Mouse (Mus musculus) splenic B cell, adult 2 months (primary cell): ENCODE measurements at regions not wholly inside any gene's neighbourhood (a gene's known extent, or its start where the extent isn't known, plus 50 kb on each side); places are given as distances from the start of the nearest gene placed in this dataset.

Experiments
- DNase-seq: peaks from one replicate; pipeline ENCODE4 v3.0.0-alpha.2; 2011; ENCODE audit warnings: low read depth, low spot score
- H3K27me3 ChIP-seq: 2 replicates; pipeline ENCODE4 v1.6.1; 2012; ENCODE audit warnings: mild to moderate bottlenecking, low read length, moderate library complexity, mixed read lengths; ENCODE audit not compliant: control insufficient read depth, poor library complexity, insufficient read depth, severe bottlenecking
- H3K36me3 ChIP-seq: 2 replicates; pipeline ENCODE4 v1.6.1; 2012; ENCODE audit warnings: mild to moderate bottlenecking, low read length, moderate library complexity, mixed read lengths; ENCODE audit not compliant: control insufficient read depth, poor library complexity, insufficient read depth, severe bottlenecking

GRCm38 (mm10) chr6:47354515-47354914, 98.7 kb upstream of the Cul1 start:
- Histone ChIP-seq H3K36me3 (no peaks in the 10 kb centered on the region), H3K27me3 (no peaks in the 10 kb centered on the region)
- no peak for DNase-seq

DNA sequence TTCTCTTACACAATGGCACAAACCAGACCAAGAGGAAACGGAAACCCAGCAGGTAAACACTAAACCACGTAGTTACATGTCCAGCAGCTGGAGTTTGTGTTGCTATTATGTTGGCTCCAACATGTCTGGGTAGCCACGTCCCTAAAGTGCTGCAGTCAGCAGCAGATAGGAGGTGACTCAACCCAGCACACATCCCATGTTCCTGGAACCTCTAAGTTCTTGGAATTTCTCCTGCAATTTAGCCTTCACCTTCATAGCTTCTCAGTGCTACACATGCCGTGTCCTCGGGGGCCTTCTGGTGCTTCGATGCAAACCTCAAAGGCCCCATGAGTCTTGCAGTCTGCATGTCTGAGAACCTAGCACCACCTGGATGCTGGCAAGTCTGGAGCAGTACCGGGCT, 97.7 kb upstream of the Cul1 start:
- Histone ChIP-seq H3K27me3 (no peaks in the 10 kb centered on the region), H3K36me3 (no peaks in the 10 kb centered on the region)
- DNase-seq, result no peak

DNA sequence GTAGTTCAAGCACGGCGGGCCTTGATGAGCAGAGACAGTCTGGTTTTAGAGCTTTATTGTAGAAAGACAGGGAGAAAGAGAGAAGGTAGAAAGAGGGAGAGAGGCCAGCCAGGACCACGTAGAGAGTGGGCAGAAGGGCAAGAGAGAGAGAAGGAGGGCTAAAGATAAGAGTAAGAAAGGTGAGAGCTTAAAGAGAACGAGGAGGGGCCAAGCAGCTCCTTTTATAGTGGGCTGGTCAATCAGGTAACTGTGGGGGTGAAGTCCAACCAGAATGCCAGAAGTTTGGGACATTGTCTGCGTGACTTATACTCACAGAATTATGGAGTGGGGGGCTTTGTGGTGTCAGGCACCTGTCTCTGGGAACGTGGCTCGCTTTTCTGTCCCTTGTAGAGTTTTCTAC, 96.7 kb upstream of the Cul1 start:
- no peak for DNase-seq
- no peaks in the 10 kb centered on the region for H3K27me3 ChIP-seq

DNA sequence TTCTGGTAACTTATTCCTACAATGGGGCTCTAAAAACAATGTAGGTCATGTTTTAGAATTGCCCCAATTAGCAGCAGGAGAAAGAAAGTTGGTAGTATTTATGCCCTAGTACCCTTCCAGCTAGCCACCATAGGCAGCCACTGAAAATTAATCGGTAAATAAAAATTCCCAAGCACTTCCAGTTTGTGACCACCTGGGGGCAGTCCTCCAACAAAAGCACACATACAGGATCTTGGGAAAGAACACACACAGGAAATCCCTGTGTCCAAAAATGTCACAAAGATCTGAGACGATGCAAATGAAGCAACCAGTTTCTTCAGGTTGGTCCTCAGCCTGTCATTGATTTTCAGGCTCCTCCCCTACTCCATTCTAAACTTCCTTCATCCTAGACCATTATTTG, 94.5 kb upstream of the Cul1 start:
- DNase-seq, result peak; percentile 34
- no peaks in the 10 kb centered on the region for H3K36me3 ChIP-seq

More for the DNA sequence above, 96.7 kb upstream of the Cul1 start:
- H3K36me3 ChIP-seq, result no peaks in the 10 kb centered on the region

DNA sequence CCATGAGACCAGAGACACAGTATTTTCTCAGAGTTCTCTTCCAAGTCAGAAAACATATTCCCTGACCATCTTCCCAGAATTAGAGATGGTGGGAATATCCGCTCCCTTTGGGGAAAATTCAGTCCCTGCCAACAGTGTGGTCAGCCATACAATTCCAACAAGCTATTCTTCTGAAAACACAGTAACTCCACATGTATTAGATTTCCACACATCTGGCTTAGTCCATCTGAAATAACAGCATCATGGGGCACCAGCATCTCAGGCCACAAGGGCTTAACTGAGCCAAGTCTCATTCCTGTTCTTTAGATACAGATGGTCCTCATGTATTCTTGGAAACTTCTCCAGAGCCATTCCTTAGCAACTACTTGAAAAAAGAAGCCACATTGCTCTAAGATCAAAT, 89.2 kb upstream of the Cul1 start:
- no peaks in the 10 kb centered on the region for H3K27me3 ChIP-seq
- no peaks in the 10 kb centered on the region for H3K36me3 ChIP-seq
- no peak for DNase-seq

More for the DNA sequence above, 94.5 kb upstream of the Cul1 start:
- no peaks in the 10 kb centered on the region for H3K27me3 ChIP-seq

DNA sequence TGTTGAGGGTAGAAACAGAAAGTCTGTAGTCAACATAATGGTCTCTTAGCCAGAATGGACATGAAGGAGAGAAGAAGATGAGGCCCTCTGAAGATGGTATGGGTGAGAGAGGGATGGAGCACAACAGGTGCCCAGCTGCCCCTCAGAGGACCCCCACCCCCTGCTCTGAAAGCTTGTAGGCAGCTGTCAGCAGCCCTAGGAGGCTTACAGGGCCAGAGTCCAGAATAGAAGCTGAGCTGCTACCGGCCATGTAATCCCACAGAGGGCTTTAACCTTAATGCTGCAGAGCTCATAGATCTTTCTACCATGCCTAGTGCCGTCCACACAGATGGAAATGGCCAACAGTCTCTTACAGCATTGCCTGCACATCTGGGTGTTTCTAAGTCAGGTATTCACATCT, 88.6 kb upstream of the Cul1 start:
- H3K27me3 ChIP-seq, result no peaks in the 10 kb centered on the region
- no peaks in the 10 kb centered on the region for H3K36me3 ChIP-seq
- no peak for DNase-seq

DNA sequence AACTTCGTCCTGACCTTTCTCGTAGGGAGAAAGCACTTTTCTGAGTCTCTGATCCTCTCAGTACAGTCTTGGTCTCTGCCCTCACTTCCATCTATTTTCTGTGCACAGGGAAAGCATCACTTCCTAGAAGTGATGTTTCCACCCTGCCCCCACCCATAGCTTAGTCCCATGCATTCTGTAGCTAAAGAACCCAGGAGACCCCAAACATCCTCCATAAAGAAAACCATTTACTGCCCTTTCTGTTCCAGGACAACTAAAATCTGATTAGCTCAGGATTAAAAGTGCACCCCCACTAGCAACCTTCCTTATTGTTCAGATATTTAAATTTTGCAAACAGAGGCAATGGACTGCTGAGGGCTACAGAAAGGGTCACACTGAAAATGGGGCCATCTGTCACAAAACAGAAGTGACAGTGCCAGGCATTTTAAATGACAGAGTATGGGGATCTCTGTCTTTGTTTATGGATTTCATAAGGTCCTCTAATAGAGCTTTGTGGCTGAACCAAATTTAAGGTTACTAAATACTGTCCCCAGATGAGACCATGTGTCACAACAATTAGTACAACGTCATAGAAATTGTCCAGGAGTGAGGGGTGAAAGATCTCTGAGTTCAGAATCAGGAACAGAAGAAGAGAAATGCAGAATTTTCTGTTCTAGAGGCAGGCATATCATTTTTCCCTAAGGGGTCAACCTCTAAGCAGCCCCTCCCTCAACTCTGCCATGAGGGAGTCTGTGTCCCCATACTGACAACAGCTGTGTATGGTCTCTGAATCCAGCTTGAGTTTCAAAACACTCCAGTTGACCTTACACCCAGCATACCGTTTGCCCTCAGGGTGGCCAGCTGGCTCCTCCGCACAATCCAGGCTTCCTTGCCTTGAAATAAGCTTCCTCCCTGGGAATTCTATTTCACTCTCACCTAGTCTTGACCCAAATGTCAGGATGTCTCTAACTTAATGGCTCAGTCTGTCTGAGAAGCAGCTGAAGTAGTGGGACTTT, 87.2 kb upstream of the Cul1 start:
- DNase-seq, result no peak
- Histone ChIP-seq H3K36me3 (no peaks in the 10 kb centered on the region), H3K27me3 (no peaks in the 10 kb centered on the region)

DNA sequence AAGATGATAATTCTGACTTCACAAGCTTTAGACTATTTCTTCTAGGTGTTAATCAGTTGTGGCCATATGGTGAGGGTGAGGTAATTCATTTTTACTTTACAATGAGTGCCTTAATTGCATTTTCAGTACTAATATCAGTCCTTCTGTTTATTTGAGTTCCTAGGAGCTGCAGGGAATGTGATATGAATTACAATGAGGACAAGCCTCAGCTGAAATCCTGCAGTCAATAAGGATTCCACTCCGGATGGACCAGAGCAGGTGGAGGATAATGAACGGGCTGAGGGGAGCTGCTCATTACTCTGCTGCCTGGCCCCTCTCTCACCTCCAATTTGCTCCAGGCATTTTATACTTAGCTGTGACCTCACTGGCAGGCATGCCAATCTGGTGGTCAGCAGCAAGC, 85.7 kb upstream of the Cul1 start:
- no peaks in the 10 kb centered on the region for H3K27me3 ChIP-seq
- DNase-seq, result no peak

GRCm38 (mm10) chr6:47375705-47376104, 77.5 kb upstream of the Cul1 start:
- no peaks in the 10 kb centered on the region for H3K27me3 ChIP-seq
- no peak for DNase-seq
- no peaks in the 10 kb centered on the region for H3K36me3 ChIP-seq

More for the DNA sequence above, 85.7 kb upstream of the Cul1 start:
- H3K36me3 ChIP-seq, result no peaks in the 10 kb centered on the region

DNA sequence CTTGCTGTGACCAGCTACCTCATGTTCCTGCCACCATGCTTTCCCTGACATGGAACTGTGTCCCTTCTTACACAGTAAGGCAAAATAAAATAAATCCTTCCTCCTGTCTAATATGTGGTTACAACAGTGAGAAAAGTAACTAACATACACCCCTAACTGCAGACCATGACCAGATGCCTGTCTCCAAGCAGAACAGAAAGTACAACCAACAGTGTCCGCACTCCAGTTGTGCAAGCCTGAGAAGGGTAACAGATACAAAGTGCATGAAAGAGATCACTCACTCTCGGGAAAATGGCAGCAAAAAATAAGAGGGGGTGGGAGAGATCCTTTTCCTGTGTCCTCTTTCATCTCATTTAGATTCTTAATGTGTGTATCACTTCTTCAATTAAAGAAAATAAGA, 71.7 kb upstream of the Cul1 start:
- DNase-seq, result no peak
- Histone ChIP-seq H3K36me3 (no peaks in the 10 kb centered on the region), H3K27me3 (no peaks in the 10 kb centered on the region)

GRCm38 (mm10) chr6:47386550-47386949, 66.6 kb upstream of the Cul1 start:
- DNase-seq, result no peak
- H3K27me3 ChIP-seq, result no peaks in the 10 kb centered on the region
- H3K36me3 ChIP-seq, result no peaks in the 10 kb centered on the region

DNA sequence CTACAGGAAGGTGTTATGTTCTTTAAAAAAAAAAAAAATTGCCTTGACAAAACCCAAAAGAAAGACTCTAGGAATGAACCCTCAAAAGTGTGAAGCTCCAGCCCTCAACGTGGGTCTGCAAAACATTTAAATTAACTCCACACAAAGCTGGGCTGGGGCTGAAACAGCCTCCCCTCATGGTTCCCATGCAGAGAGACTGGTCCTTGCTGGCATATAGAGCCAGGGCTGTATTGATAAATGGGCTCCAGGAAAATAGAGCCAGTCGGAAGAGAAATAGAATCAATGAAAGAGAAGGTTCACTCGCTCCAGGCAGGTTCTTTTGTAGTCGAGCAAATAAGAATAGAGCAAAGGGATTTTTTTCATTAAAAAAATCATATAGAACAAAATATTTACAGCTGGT, 63.3 kb upstream of the Cul1 start:
- DNase-seq, result no peak
- H3K36me3 ChIP-seq, result no peaks in the 10 kb centered on the region

GRCm38 (mm10) chr6:47390436-47391002, 62.7 kb upstream of the Cul1 start:
- Histone ChIP-seq H3K36me3 (no peaks in the 10 kb centered on the region), H3K27me3 (no peaks in the 10 kb centered on the region)
- no peak for DNase-seq

More for the DNA sequence above, 63.3 kb upstream of the Cul1 start:
- H3K27me3 ChIP-seq, result no peaks in the 10 kb centered on the region

DNA sequence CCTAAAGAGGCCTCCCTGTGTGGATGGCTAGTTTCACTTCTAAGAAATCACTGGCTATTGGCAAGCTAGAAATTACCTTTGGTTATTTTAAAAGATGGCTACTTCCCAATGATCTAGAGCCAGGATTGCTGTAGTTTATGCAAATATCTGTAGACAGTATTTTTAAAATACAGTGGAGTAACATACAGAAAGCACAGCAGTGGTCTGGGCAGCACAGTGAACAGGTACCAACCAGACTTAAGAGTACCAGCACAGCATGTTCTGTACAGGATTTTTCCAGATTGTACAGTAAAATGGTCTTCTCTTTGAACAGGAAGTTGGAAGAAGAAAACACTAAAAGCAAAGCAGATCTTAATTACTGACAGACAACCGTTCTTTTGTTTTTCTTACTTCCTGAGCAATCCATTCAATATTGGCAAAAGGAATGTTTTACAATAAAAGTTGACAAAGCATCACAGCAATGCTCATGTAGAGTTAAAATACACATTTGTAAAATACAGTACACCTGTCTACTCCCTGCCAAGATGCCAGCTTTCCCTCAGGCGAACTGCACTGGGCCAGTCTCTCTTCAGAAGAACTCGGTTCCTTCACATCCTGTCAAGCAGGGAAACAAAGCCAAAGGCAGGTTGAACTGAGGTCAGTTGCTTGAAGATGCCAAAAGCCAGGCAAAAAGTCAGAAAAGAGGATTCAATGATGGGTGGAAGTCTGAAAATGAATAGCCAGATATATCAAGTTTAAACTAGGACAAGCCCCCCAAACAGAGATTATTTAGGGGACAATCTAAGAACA, 62.0 kb upstream of the Cul1 start:
- Histone ChIP-seq H3K36me3 (no peaks in the 10 kb centered on the region), H3K27me3 (no peaks in the 10 kb centered on the region)
- no peak for DNase-seq
